Mouse (Mus musculus) kidney, embryonic 16.5 days (tissue): ENCODE results near the gene Txndc12. TPM values are rescaled to one million over a fixed set of nuclear protein-coding genes. Genes with fewer than 3 reads are reported as not detected.

Experiments
- ATAC-seq: fragments of 200-750 bp; cut with Nextera tagmentation; 2 replicates; pipeline ENCODE4 v1.8.0; 2017; ENCODE audit warnings: moderate TSS enrichment; ENCODE audit not compliant: low FRiP score, low TSS enrichment
- H3K27ac ChIP-seq: fragments of 300-500 bp; sonication (generic); 2 replicates; pipeline ENCODE4 v1.5.1; 2014; ENCODE audit warnings: low read length
- H3K27me3 ChIP-seq: fragments of 300-500 bp; sonication (generic); 2 replicates; pipeline ENCODE4 v1.6.1; 2014; ENCODE audit warnings: low read length, control low read depth, mixed read lengths; ENCODE audit not compliant: insufficient read depth
- H3K36me3 ChIP-seq: fragments of 300-500 bp; sonication (generic); 2 replicates; pipeline ENCODE4 v1.6.1; 2014; ENCODE audit warnings: low read length, control low read depth, mixed read lengths; ENCODE audit not compliant: insufficient read depth
- H3K4me1 ChIP-seq: fragments of 300-500 bp; sonication (generic); 2 replicates; pipeline ENCODE4 v1.6.1; 2014; ENCODE audit warnings: low read length, control low read depth, mixed read lengths; ENCODE audit not compliant: insufficient read depth
- H3K4me2 ChIP-seq: fragments of 300-500 bp; sonication (generic); replicated peaks from 2 replicates; pipeline ENCODE4 v1.6.1; 2014; ENCODE audit warnings: low read depth, low read length
- H3K4me3 ChIP-seq: fragments of 300-500 bp; sonication (generic); 2 replicates; pipeline ENCODE4 v1.5.1; 2014; ENCODE audit warnings: mild to moderate bottlenecking, low read length
- H3K9ac ChIP-seq: fragments of 300-500 bp; sonication (generic); replicated peaks from 2 replicates; pipeline ENCODE4 v1.6.1; 2014; ENCODE audit warnings: low read length
- H3K9me3 ChIP-seq: fragments of 300-500 bp; sonication (generic); 2 replicates; pipeline ENCODE4 v1.6.1; 2016; ENCODE audit warnings: low read length, control low read depth
- WGBS: fragments of 180-500 bp; shearing (Covaris S2); extraction: QIAGEN DNeasy Blood & Tissue Kit; methylation state at CpG from one replicate; pipeline ENCODE4 v1.1.7; 2014; 5-methylcytosine and 5-hydroxymethylcytosine counted together
- polyA plus RNA-seq: library from polyadenylated mRNA; unstranded; fragments of >200 nt; fragmentation: Nextera tagmentation; extraction: Ambion mirVana; gene quantifications from 2 replicates; pipeline ENCODE4 v1.2.1, GENCODE M21; 2015

Gene Txndc12
- polyA plus RNA-seq, 1 experiment from 2014 or later = 104 TPM

- Histone ChIP-seq H3K27me3 (no peaks in the 10 kb centered on the region), H3K4me3 (no peak overlapping the region), H3K4me1 (peaks cover 9% of the 10 kb centered on the region; the same call in 1 of the 2 replicates), H3K4me2 (no peak overlapping the region), H3K36me3 (peaks cover 4% of the 10 kb centered on the region; the same call in 1 of the 2 replicates), H3K9ac (no peak overlapping the region), H3K27ac (no peak overlapping the region), H3K9me3 (no peaks in the 10 kb centered on the region)
- no peak for ATAC-seq
Observed at GRCm38 (mm10) chr4:108843336-108843735, 8.9 kb downstream of the Txndc12 start.

- ATAC-seq = no peak
- Histone ChIP-seq H3K4me2 (no peak overlapping the region), H3K36me3 (0 out of 2 replicates have a peak, but pooled peaks cover 5% of the 10 kb centered on the region), H3K9me3 (no peaks in the 10 kb centered on the region), H3K9ac (no peak overlapping the region), H3K27ac (no peak overlapping the region; the same call in 1 of the 2 replicates), H3K4me1 (peaks cover 25% of the 10 kb centered on the region), H3K27me3 (no peaks in the 10 kb centered on the region), H3K4me3 (no peak overlapping the region)
- 49% methylated on average over 5 of the region's 5 CpGs for WGBS
Observed at GRCm38 (mm10) chr4:108845824-108846569, 11.6 kb downstream of the Txndc12 start.

GRCm38 (mm10) chr4:108847715-108848504, 13.5 kb downstream of the Txndc12 start, which contains the start of gene Kti12:
Gene Kti12 (plus strand): TSS chr4:108847785.
- Histone ChIP-seq H3K27ac (peak within 1 kb of the TSS; percentile 94), H3K9ac (peak within 1 kb of the TSS; percentile 89), H3K4me3 (peak within 1 kb of the TSS; percentile 94), H3K4me1 (peaks cover 25% of the 10 kb centered on the region), H3K9me3 (no peaks in the 10 kb centered on the region), H3K36me3 (0 out of 2 replicates have a peak, but pooled peaks cover 9% of the 10 kb centered on the region), H3K4me2 (peak within 1 kb of the TSS; percentile 88), H3K27me3 (no peaks in the 10 kb centered on the region)
- ATAC-seq = peak; percentile 88
- WGBS = 0% methylated on average over 77 of the region's 77 CpGs

GRCm38 (mm10) chr4:108848505-108848848, 14.1 kb downstream of the Txndc12 start, which contains the start of gene A730015C16Rik:
Gene A730015C16Rik (minus strand): TSS chr4:108848619.
- H3K4me3 ChIP-seq = peak within 1 kb of the TSS; percentile 94
- H3K4me2 ChIP-seq = peak within 1 kb of the TSS; percentile 88
- H3K9ac ChIP-seq = peak within 1 kb of the TSS; percentile 89
- 0 out of 2 replicates have a peak, but pooled peaks cover 13% of the 10 kb centered on the region for H3K36me3 ChIP-seq
- 4% methylated on average over 20 of the region's 20 CpGs for WGBS
- H3K9me3 ChIP-seq = no peaks in the 10 kb centered on the region
- ATAC-seq = peak; percentile 50; the same call in 1 of the 2 replicates
- peak within 1 kb of the TSS; percentile 94 for H3K27ac ChIP-seq
- H3K27me3 ChIP-seq = no peaks in the 10 kb centered on the region
- peaks cover 25% of the 10 kb centered on the region for H3K4me1 ChIP-seq

GRCm38 (mm10) chr4:108866806-108867205, 32.4 kb downstream of the Txndc12 start:
- WGBS = 85% methylated on average over 7 of the region's 7 CpGs
- Histone ChIP-seq H3K27me3 (no peaks in the 10 kb centered on the region), H3K27ac (no peak overlapping the region), H3K9ac (no peak overlapping the region), H3K4me3 (no peak overlapping the region), H3K9me3 (no peaks in the 10 kb centered on the region), H3K4me2 (no peak overlapping the region), H3K36me3 (peaks cover 8% of the 10 kb centered on the region; the same call in 1 of the 2 replicates), H3K4me1 (no peaks in the 10 kb centered on the region)
- ATAC-seq = no peak

GRCm38 (mm10) chr4:108869730-108870374, 35.5 kb downstream of the Txndc12 start:
- no peaks in the 10 kb centered on the region for H3K4me1 ChIP-seq
- no peak overlapping the region for H3K4me3 ChIP-seq
- 33% methylated on average over 10 of the region's 10 CpGs for WGBS
- peak; percentile 85 for ATAC-seq
- no peaks in the 10 kb centered on the region for H3K36me3 ChIP-seq
- H3K9ac ChIP-seq = no peak overlapping the region
- no peaks in the 10 kb centered on the region for H3K9me3 ChIP-seq
- no peak overlapping the region for H3K4me2 ChIP-seq
- H3K27ac ChIP-seq = no peak overlapping the region
- H3K27me3 ChIP-seq = no peaks in the 10 kb centered on the region

- WGBS = 84% methylated on average over 5 of the region's 5 CpGs
- ATAC-seq = no peak
- no peak overlapping the region for H3K27ac ChIP-seq
- H3K36me3 ChIP-seq = no peaks in the 10 kb centered on the region
- no peaks in the 10 kb centered on the region for H3K9me3 ChIP-seq
- no peaks in the 10 kb centered on the region for H3K4me1 ChIP-seq
- no peak overlapping the region for H3K9ac ChIP-seq
- H3K27me3 ChIP-seq = no peaks in the 10 kb centered on the region; the same call in 1 of the 2 replicates
- no peak overlapping the region for H3K4me2 ChIP-seq
- H3K4me3 ChIP-seq = no peak overlapping the region
Observed at GRCm38 (mm10) chr4:108873746-108874145, 39.3 kb downstream of the Txndc12 start.

- WGBS = 79% methylated on average over 6 of the region's 6 CpGs
- Histone ChIP-seq H3K4me3 (no peak overlapping the region), H3K9me3 (no peaks in the 10 kb centered on the region), H3K27me3 (no peaks in the 10 kb centered on the region; the same call in 1 of the 2 replicates), H3K9ac (no peak overlapping the region), H3K36me3 (no peaks in the 10 kb centered on the region), H3K4me2 (no peak overlapping the region), H3K27ac (no peak overlapping the region), H3K4me1 (peaks cover 9% of the 10 kb centered on the region)
- no peak for ATAC-seq
Observed at GRCm38 (mm10) chr4:108877901-108878300, 43.5 kb downstream of the Txndc12 start.

- peak; percentile 96 for ATAC-seq
- Histone ChIP-seq H3K9ac (peak within 1 kb of the TSS; percentile 66), H3K27ac (no peak within 1 kb of the TSS), H3K4me2 (peak within 1 kb of the TSS; percentile 100), H3K4me1 (peaks cover 9% of the 10 kb centered on the region), H3K9me3 (no peaks in the 10 kb centered on the region), H3K27me3 (no peaks in the 10 kb centered on the region; the same call in 1 of the 2 replicates), H3K36me3 (no peaks in the 10 kb centered on the region), H3K4me3 (peak within 1 kb of the TSS; percentile 64)
- WGBS = 1% methylated on average over 46 of the region's 46 CpGs
Observed at GRCm38 (mm10) chr4:108878963-108879822, 44.8 kb downstream of the Txndc12 start, which contains the start of gene Rab3b. Gene Rab3b (plus strand): TSS chr4:108879063.
